Mouse (Mus musculus): Measurements from ENCODE around the gene Sec14l5.

- TF ChIP-seq POLR2A (IDR thresholded peaks at IDR 0.05; ENCODE audit: insufficient read length, low read depth) (no peak), TCF3 (IDR thresholded peaks at IDR 0.05; ENCODE audit: insufficient read length, low read depth) (no peak), TCF12 (IDR thresholded peaks at IDR 0.05; ENCODE audit: insufficient read depth, poor library complexity, severe bottlenecking) (no peak), E2F4 (IDR thresholded peaks at IDR 0.05; ENCODE audit: insufficient read depth) (no peak)
These were observed 27.5 kb upstream of the Sec14l5 start for GRCm38 (mm10) chr16:5119385-5119784.

Data from myocyte (in vitro differentiated cells).